Mouse (Mus musculus): ENCODE measurements at regions not wholly inside any gene's neighbourhood (a gene's known extent, or its start where the extent isn't known, plus 50 kb on each side); places are given as distances from the start of the nearest gene placed in this dataset.

- TF ChIP-seq POLR2A (IDR thresholded peaks at IDR 0.05; ENCODE audit: insufficient read depth, low read depth, low read length) = no peak
- TF ChIP-seq CTCF (IDR thresholded peaks at IDR 0.05) = no peak
- TF ChIP-seq EP300 (IDR thresholded peaks at IDR 0.05; ENCODE audit: insufficient read depth, low read depth, low read length) = no peak
Observed at GRCm38 (mm10) chr13:60078331-60079050, 98.7 kb downstream of the Gas1 start.

All from heart, adult 2 months (tissue).